Mouse (Mus musculus) bone marrow macrophage, adult 2 months (primary cell): Measurements from ENCODE around the gene Nfkbie.

Experiments
- CTCF ChIP-seq: IDR thresholded peaks from 2 replicates; pipeline ENCODE4 v1.5.1; 2012; ENCODE audit warnings: low read depth, mild to moderate bottlenecking, low read length, moderate library complexity
- POLR2A ChIP-seq: IDR thresholded peaks from 2 replicates; pipeline ENCODE4 v1.6.1; 2012; ENCODE audit warnings: mild to moderate bottlenecking, low read depth, low read length, borderline replicate concordance

DNA sequence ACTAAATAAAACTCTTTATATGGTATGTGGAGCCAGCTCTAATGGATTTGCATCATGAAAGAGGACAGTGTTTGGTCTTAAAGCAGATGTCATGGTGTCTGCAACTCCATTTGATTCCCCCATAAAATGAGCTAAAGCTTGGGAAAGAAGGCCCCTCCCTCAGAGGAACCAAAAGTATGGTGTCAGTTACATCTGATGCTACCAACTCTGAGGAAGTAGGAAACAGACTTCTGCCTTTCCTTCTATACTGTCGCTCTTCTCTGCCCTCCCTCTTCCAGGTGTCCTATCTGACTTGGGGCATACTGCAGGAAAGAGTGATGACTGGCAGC lies 10.5 kb downstream of the Nfkbie start:
- TF ChIP-seq CTCF (no peak), POLR2A (no peak)
